Mouse (Mus musculus) urinary bladder, postnatal 36 days (tissue): ENCODE data around the gene 4833420G17Rik.
"Not testable (repeated sequence)": the region's sequence is repeated elsewhere in the genome, so short reads cannot be mapped to it uniquely, and the experiment has no call there.

Experiments
- DNase-seq, 2 experiments: peaks; one replicate each; pipeline ENCODE4 v3.0.0; 2022; ENCODE audit warnings: low spot score in 2 of 2, mixed read lengths in 1 of 2

The 4833420G17Rik gene

GRCm38 (mm10) chr13:119462596-119463560 is at the start of gene 4833420G17Rik:
4833420G17Rik (plus strand) TSS chr13:119462768.
- peak; percentile 82 to 87 for DNase-seq

- DNase-seq, result no peak
Measured at GRCm38 (mm10) chr13:119413026-119413425, 49.5 kb upstream of the 4833420G17Rik start.

DNA sequence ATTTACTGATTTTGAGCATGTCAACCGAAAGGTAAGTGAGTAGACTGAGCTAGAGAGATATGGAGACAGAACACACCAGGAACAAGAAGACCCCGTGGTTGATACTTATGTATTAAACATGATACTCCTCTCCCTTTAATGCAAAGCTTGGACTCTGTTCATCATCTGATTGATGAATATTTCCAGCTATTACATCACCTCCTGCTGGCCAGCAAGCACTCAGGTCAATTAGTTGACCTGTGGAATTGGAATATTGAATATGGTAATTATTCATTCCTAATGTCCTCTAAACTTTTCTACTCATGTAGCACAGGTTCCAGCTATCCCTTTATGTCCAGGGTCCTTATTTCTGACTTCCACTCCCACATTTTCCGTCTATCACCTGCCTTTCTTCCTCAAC is 44.1 kb upstream of the 4833420G17Rik start:
- no peak for DNase-seq

GRCm38 (mm10) chr13:119430164-119430563 is 32.4 kb upstream of the 4833420G17Rik start:
- no peak for DNase-seq

GRCm38 (mm10) chr13:119432041-119432440 is 30.5 kb upstream of the 4833420G17Rik start:
- DNase-seq, result no peak

DNA sequence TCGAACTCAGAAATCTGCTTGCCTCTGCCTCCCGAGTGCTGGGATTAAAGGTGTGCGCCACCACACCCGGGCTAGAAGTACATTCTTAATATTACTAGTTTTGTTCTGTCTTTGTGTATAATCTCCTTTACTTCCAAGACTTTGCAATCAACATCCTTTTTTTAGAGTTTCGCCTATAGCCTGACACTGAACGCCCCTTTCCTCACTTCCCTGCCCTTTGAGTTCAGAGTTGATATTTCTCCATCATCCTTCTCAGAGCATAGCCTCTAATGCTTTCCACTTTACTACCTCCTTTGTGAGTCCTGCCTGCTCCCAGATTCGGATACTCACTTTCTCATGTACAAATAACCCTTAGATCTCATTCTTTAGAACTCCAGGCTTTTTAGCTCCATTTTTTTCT is 28.2 kb upstream of the 4833420G17Rik start:
- no peak for DNase-seq

DNA sequence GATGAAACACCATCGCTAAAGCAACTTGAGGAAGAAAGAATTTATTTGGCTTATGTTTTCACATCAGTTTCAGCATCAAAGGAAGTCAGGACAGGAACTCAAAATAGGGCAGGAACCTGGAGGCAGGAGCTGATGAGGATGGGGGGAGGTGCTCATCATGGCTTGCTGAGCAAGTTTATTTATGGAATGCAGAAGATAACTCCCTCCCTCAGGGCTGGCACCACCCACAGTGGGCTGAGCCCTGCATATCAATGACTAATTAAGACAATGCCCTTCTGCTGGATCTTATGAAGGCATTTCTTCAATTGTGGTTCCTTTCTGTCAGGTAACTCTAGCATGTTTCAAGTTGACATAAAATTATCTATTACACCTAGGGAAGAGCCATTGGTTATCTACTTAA is 20.3 kb upstream of the 4833420G17Rik start:
- no peak for DNase-seq

- DNase-seq, result no peak
Measured at GRCm38 (mm10) chr13:119453563-119453962, 9.0 kb upstream of the 4833420G17Rik start.

DNA sequence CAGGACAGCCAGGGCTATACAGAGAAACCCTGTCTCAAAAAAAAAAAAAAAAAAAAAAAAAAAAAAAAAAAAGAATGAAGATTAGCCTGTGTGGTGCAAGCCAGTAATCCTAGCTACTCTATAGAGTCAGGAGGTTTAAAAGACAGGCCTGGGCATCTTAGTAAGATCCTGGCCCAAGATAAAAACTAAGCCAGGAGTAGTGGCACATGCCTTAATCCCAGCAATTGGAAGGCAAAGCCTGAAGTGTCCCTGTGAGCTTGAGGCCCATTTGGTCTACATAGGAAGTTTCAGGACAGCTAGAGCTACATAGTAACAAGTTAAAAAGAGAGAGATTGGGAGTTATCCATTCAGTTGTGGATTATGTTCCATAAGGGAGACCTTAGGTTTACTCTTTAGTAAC is 7.5 kb upstream of the 4833420G17Rik start:
- no peak for DNase-seq

DNA sequence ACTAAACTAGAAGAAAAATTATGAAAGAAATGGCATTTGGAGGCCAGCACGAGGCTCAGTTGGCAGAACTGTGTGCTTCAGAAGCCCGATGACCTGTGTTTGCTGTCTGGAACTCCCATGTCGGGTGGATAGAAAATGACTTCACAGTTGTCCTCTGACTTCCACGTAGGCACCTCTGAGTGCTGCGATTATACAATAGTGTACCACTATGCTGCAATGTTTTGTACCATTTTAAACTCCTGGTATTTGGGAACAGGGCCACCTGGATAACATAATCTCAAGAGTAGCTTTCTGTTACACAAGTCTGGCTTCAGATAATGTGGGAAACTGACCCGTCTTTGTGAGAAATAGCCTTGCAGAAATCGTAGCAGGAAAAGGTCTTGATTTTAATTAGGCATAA is 6.2 kb upstream of the 4833420G17Rik start:
- no peak for DNase-seq

- no peak for DNase-seq
Measured at GRCm38 (mm10) chr13:119461900-119462595, 520 bp upstream of the 4833420G17Rik start.

- DNase-seq, result no peak
Measured at GRCm38 (mm10) chr13:119476631-119477030, 14.1 kb downstream of the 4833420G17Rik start.

- DNase-seq, result no peak
Measured at GRCm38 (mm10) chr13:119477789-119478188, 15.2 kb downstream of the 4833420G17Rik start.

DNA sequence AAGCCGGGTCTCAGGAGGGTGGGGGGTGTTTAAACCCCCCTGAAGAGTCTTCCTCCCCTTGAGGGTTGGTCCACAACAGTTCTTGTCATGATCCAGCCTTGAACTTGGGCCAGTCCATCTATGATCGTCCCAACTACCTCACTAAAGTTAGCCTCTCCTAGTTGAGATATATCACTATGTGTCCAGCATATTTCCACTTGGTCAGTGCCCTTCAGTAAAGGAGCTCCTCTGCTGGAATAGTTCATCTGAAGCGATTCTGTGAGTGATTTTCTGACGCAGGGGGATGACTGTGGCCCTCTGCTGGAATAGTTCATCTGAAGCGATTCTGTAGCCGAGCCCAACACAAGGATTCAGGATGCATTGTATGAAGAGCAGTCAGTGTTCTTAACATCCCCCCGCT is 24.8 kb downstream of the 4833420G17Rik start:
- no peak for DNase-seq

DNA sequence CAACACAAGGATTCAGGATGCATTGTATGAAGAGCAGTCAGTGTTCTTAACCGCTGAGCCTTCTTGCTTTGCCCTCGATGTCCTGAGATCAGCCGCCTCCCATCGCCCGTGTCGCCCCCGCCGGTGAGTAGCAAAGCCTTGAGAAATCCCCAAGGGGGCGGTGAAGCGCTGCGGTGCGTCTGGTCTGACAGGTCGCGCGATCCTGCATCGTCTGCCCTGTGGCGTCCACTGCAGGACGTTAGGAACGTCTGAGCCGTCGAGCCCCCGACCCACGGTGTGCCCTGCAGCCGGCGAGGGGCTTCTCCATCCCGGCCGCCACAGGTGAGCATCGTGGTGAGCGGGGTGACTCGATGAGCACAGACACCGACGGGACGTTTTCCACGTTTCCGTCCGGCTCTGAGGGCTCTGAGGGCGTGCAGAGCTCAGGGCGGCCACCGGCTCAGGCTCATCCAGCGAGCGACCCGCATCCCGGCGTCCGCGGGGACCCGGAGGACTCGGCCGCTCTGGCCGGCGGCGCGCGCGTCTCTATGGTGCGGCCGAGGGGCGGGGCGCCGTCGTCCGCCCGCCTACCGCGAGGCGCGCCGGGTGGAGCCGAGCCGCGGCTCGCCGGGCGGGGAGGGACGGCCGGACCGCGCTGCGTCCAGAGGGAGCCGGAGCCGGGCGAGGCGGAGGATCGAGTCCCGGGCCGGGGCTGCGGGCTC is 25.5 kb downstream of the 4833420G17Rik start, which contains the start of the genes Tmem267 and 3110070M22Rik:
Gene Tmem267 (plus strand): TSS at position 160 of the 701 bp plus-strand sequence.
Gene 3110070M22Rik (minus strand): TSS at position 504 of the 701 bp plus-strand sequence.
- DNase-seq, result peak; percentile 72 to 82

DNA sequence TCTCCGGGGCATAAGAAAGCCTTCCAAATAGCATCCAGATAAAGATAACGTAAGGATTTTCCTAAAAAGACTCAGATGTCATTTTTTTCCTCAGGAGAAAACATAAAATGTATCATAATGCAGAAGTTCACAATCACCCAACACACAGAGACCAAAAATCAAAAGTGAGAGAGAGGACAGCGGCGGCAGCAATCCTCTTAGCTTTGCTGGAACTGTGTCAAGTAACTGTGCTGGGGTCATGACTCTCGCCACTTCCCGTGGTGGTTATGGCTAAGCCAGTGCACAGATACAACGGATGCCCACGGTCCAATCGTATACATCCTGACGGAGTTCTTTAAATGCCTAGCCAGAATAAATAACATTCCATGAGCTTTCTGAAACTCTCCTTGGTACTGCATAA is 29.5 kb downstream of the 4833420G17Rik start:
- DNase-seq, result not testable (repeated sequence)

DNA sequence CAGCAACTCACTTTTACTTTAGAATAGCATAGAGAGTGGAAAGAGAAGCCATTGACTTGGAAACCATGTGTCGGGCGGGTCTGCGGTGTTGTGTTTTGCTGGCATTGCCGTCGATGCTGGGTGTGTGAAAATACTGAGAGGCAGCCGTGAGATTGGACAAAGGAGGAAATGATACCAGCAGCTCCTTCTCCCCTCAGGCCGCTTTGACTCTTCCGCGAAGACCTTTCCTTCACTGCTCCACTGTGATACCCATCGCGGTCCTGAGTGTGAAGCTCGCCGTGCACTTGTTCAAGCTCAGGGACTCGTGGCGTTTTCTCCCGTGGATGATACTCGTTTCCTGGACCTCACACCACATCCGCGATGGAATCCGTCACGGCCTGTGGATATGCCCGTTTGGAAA is 32.4 kb downstream of the 4833420G17Rik start:
- not testable (repeated sequence) for DNase-seq
